Mouse (Mus musculus) heart, adult 2 months (tissue): ENCODE measurements at regions not wholly inside any gene's neighbourhood (a gene's known extent, or its start where the extent isn't known, plus 50 kb on each side); places are given as distances from the start of the nearest gene placed in this dataset.

Experiments used
- EP300 ChIP-seq: fragments of 200-500 bp; IDR thresholded peaks from 2 replicates; pipeline ENCODE4 v1.6.1; 2011; ENCODE audit warnings: low read depth, low read length, control low read depth; ENCODE audit not compliant: insufficient read depth
- POLR2A ChIP-seq: fragments of 200-500 bp; IDR thresholded peaks from 2 replicates; pipeline ENCODE4 v1.6.1; 2011; ENCODE audit warnings: mild to moderate bottlenecking, low read depth, low read length, control low read depth; ENCODE audit not compliant: insufficient read depth

GRCm38 (mm10) chr11:111526010-111526742 is 460.2 kb downstream of the Kcnj2 start:
- TF ChIP-seq POLR2A (no peak), EP300 (no peak)
